Mouse (Mus musculus): Measurements from ENCODE around the gene Col6a2. TPM values are rescaled to one million over a fixed set of nuclear protein-coding genes. Genes with fewer than 3 reads are reported as not detected.
A peak's percentile ranks its signal among the peaks of the same experiment; 100 is the strongest.

The Col6a2 gene
- 230 and 262 TPM in 2 replicates for polyA plus RNA-seq (2015; fragmentation: Nextera tagmentation; extraction: Ambion mirVana)

GRCm38 (mm10) chr10:76622928-76623680 is at the start of gene Col6a2:
Gene Col6a2, minus strand, starts transcription at chr10:76623630.
- Histone ChIP-seq H3K27ac (ENCODE audit: low read length) (peak within 1 kb of the TSS; percentile 82), H3K4me2 (ENCODE audit: low read depth, low read length) (peak within 1 kb of the TSS; percentile 60)

DNA sequence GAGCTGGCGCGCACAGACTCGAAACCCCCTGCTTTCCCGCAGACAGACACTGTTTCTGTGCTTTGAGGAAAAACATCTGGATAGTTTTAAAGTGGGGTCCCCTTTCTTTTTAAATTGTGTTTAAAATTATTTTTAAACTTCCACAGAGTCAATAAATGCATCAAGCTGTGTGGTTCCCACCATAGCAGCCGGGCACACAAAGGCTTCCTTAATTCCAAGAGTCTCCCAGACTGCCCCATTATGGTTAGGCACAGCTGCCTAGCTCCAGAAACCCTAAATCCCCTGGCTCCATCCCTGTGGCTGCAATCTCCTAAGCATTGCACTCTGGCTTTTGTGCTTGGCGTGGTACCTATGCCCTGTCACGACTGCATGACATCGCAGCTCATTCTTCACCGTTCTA is 48.5 kb upstream of the Col6a2 start:
- no peak overlapping the region for H3K9ac ChIP-seq (ENCODE audit: low read depth, low read length)
- H3K36me3 ChIP-seq (ENCODE audit: control insufficient read depth, insufficient read depth, low read length), result no peaks in the 10 kb centered on the region
- no peaks in the 10 kb centered on the region for H3K9me3 ChIP-seq (ENCODE audit: control insufficient read depth, low read length)
- ATAC-seq, result no peak
- H3K27me3 ChIP-seq (replicated peaks; ENCODE audit: control insufficient read depth, insufficient read depth, low read length), result no peaks in the 10 kb centered on the region
- 62% methylated on average over 9 of the region's 9 CpGs for WGBS
- no peak overlapping the region for H3K4me2 ChIP-seq (ENCODE audit: low read depth, low read length)
- H3K27ac ChIP-seq (ENCODE audit: low read length), result peak overlapping the region; percentile 76
- no peak overlapping the region for H3K4me3 ChIP-seq (ENCODE audit: low read length)
- H3K4me1 ChIP-seq (ENCODE audit: control insufficient read depth, insufficient read depth, low read length), result no peaks in the 10 kb centered on the region

More at GRCm38 (mm10) chr10:76622928-76623680, at the start of gene Col6a2:
- H3K9ac ChIP-seq (ENCODE audit: low read depth, low read length), result peak within 1 kb of the TSS; percentile 80
- peak; percentile 94 for ATAC-seq
- H3K27me3 ChIP-seq (replicated peaks; ENCODE audit: control insufficient read depth, insufficient read depth, low read length), result no peaks in the 10 kb centered on the region
- no peaks in the 10 kb centered on the region for H3K9me3 ChIP-seq (ENCODE audit: control insufficient read depth, low read length)
- peak within 1 kb of the TSS; percentile 57 for H3K4me3 ChIP-seq (ENCODE audit: low read length)
- H3K36me3 ChIP-seq (ENCODE audit: control insufficient read depth, insufficient read depth, low read length), result no peaks in the 10 kb centered on the region
- H3K4me1 ChIP-seq (ENCODE audit: control insufficient read depth, insufficient read depth, low read length), result peaks cover 12% of the 10 kb centered on the region
- WGBS, result 2% methylated on average over 31 of the region's 31 CpGs

DNA sequence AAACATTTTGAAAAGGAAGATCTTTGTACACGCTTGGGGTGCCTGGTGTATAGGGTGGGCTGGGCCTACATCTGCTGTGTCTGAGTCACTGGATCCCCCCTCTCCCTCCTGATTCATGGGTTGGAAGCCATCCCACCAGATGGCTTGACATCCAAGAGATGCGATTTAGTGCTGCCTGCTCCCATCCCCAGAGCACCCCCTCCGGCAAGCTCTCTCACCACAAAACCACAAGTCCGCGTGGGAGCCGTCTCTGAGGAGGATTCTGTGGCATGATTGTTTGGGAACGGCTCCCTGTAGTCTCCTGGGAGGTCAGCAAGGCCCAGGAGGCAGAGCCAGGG is 45.5 kb upstream of the Col6a2 start:
- H3K4me3 ChIP-seq (ENCODE audit: low read length), result no peak overlapping the region

GRCm38 (mm10) chr10:76668261-76668946 is 45.0 kb upstream of the Col6a2 start:
- no peaks in the 10 kb centered on the region for H3K9me3 ChIP-seq (ENCODE audit: control insufficient read depth, low read length)
- no peaks in the 10 kb centered on the region for H3K27me3 ChIP-seq (replicated peaks; ENCODE audit: control insufficient read depth, insufficient read depth, low read length)
- H3K9ac ChIP-seq (ENCODE audit: low read depth, low read length), result no peak overlapping the region
- no peaks in the 10 kb centered on the region for H3K36me3 ChIP-seq (ENCODE audit: control insufficient read depth, insufficient read depth, low read length)
- H3K4me3 ChIP-seq (ENCODE audit: low read length), result no peak overlapping the region
- WGBS, result 71% methylated on average over 4 of the region's 4 CpGs
- no peak overlapping the region for H3K4me2 ChIP-seq (ENCODE audit: low read depth, low read length)
- ATAC-seq, result no peak; the same call in 1 of the 2 replicates
- H3K4me1 ChIP-seq (ENCODE audit: control insufficient read depth, insufficient read depth, low read length), result peaks cover 15% of the 10 kb centered on the region
- H3K27ac ChIP-seq (ENCODE audit: low read length), result peak overlapping the region; percentile 63

More for the DNA sequence above, 45.5 kb upstream of the Col6a2 start:
- Histone ChIP-seq H3K9ac (ENCODE audit: low read depth, low read length) (no peak overlapping the region), H3K36me3 (ENCODE audit: control insufficient read depth, insufficient read depth, low read length) (no peaks in the 10 kb centered on the region), H3K27me3 (replicated peaks; ENCODE audit: control insufficient read depth, insufficient read depth, low read length) (no peaks in the 10 kb centered on the region), H3K4me2 (ENCODE audit: low read depth, low read length) (no peak overlapping the region), H3K9me3 (ENCODE audit: control insufficient read depth, low read length) (no peaks in the 10 kb centered on the region), H3K4me1 (ENCODE audit: control insufficient read depth, insufficient read depth, low read length) (peaks cover 10% of the 10 kb centered on the region), H3K27ac (ENCODE audit: low read length) (peak overlapping the region; percentile 68)
- WGBS, result 59% methylated on average over 7 of the region's 7 CpGs
- peak; percentile 85 for ATAC-seq

DNA sequence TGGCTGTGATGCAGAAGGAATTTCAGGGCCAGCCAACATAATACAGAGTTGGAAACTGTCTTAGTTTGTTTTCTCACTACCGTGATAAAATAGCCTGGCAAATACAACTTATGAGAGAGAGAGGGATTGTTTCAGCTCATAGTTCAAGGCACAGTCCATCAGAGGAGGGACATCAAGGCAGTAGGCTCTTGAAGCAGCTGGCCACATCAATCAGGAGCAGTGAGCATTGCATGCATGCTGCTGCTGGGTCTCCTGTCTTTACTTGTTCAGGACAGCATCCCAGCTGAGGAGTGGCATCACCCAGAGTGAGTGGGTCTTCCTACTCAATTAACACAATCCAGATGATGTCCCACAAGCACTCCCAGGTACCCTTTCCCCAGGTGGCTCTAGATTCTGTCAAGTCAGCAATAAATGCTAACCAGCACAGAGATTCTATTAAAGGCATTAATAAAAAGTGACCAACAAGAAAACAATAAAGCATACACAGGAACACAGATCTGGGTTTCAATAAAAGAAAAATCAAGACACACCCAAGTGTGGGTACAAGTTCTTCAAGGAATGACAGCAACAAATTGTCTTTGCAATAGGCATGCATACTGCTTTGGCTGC is 43.9 kb upstream of the Col6a2 start:
- H3K4me1 ChIP-seq (ENCODE audit: control insufficient read depth, insufficient read depth, low read length), result peaks cover 15% of the 10 kb centered on the region
- no peak overlapping the region for H3K27ac ChIP-seq (ENCODE audit: low read length)
- H3K4me3 ChIP-seq (ENCODE audit: low read length), result no peak overlapping the region
- ATAC-seq, result no peak
- no peak overlapping the region for H3K4me2 ChIP-seq (ENCODE audit: low read depth, low read length)
- no peak overlapping the region for H3K9ac ChIP-seq (ENCODE audit: low read depth, low read length)
- H3K36me3 ChIP-seq (ENCODE audit: control insufficient read depth, insufficient read depth, low read length), result no peaks in the 10 kb centered on the region
- H3K27me3 ChIP-seq (replicated peaks; ENCODE audit: control insufficient read depth, insufficient read depth, low read length), result no peaks in the 10 kb centered on the region
- H3K9me3 ChIP-seq (ENCODE audit: control insufficient read depth, low read length), result no peaks in the 10 kb centered on the region
- WGBS, result 84% methylated on average over 1 of the region's 1 CpGs

DNA sequence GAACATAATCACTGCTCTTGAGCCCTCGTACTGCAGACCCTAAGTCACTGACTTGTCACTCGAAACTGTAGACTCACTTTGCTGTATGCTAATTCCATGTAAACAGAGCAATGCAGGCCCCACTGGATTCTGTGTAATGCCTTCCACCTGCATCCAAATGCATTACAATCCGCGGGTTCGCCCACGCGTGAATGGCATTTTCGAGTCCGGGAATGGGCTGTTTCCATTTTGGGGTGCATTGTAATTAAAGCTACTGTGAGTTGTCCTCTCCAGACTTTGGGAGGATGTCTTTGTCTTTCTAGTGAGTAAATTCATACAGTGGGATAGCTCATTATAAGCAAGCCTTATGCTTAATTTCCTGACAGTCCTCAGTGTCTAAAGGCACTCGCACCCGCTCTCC is 42.1 kb upstream of the Col6a2 start:
- Histone ChIP-seq H3K27me3 (replicated peaks; ENCODE audit: control insufficient read depth, insufficient read depth, low read length) (no peaks in the 10 kb centered on the region), H3K9ac (ENCODE audit: low read depth, low read length) (no peak overlapping the region), H3K9me3 (ENCODE audit: control insufficient read depth, low read length) (no peaks in the 10 kb centered on the region), H3K4me1 (ENCODE audit: control insufficient read depth, insufficient read depth, low read length) (peaks cover 15% of the 10 kb centered on the region), H3K4me3 (ENCODE audit: low read length) (no peak overlapping the region), H3K4me2 (ENCODE audit: low read depth, low read length) (no peak overlapping the region), H3K27ac (ENCODE audit: low read length) (no peak overlapping the region; the same call in 1 of the 2 replicates), H3K36me3 (ENCODE audit: control insufficient read depth, insufficient read depth, low read length) (no peaks in the 10 kb centered on the region)
- ATAC-seq, result no peak
- WGBS, result 90% methylated on average over 11 of the region's 11 CpGs

DNA sequence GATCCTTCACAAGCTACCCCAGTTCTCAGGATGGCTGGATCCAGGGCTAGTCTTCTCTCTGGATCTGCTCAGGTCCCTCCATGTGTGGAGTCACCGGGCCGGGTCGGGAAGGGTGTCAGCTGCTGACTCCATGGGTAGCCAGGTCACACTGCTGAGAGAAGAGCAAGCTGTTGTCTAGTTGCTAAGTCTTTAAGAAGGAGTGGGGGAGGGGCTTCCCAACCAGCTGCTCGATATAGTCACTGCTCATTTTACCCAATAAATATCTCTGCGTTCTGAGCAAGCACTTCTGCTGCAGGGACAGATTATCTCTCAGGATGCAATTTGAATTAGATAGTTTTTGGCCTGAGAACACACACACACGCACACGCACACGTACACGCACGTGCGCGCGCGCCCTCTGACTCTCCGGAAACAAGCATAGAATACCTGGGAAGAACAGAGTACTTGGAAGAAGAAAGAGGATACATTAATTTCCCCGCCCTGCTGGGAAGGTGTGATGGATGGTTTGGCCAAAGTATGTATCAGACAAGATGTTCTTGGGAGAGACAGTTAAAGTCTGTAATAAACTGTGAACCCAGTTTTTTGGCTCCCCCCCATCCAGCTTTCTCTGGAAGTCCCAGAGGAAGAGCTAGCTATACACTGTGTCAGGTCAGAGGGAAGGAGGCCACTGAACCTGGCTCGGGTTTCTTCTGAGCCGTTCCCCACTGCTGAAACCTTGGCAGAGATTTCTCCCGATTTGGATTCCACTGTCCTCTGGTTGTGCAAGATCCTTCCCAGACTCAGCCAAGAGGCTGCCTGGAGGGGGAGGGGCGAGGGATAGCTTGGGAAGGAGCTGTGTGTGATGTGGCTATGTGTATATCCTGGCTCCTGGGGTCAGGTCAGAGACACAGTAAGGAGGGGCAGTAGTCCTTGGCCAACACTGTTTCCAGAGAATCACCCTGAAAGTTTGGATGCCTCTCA is 41.0 kb upstream of the Col6a2 start:
- WGBS, result 58% methylated on average over 20 of the region's 20 CpGs
- peaks cover 15% of the 10 kb centered on the region for H3K4me1 ChIP-seq (ENCODE audit: control insufficient read depth, insufficient read depth, low read length)
- H3K9me3 ChIP-seq (ENCODE audit: control insufficient read depth, low read length), result no peaks in the 10 kb centered on the region
- peak overlapping the region; percentile 86 for H3K27ac ChIP-seq (ENCODE audit: low read length)
- no peaks in the 10 kb centered on the region for H3K36me3 ChIP-seq (ENCODE audit: control insufficient read depth, insufficient read depth, low read length)
- no peak overlapping the region for H3K4me3 ChIP-seq (ENCODE audit: low read length)
- H3K4me2 ChIP-seq (ENCODE audit: low read depth, low read length), result no peak overlapping the region
- H3K9ac ChIP-seq (ENCODE audit: low read depth, low read length), result no peak overlapping the region
- ATAC-seq, result peak; percentile 80
- H3K27me3 ChIP-seq (replicated peaks; ENCODE audit: control insufficient read depth, insufficient read depth, low read length), result no peaks in the 10 kb centered on the region

GRCm38 (mm10) chr10:76653345-76654336 is 30.2 kb upstream of the Col6a2 start:
- no peaks in the 10 kb centered on the region for H3K36me3 ChIP-seq (ENCODE audit: control insufficient read depth, insufficient read depth, low read length)
- 55% methylated on average over 11 of the region's 11 CpGs for WGBS
- no peak overlapping the region for H3K4me3 ChIP-seq (ENCODE audit: low read length)
- no peaks in the 10 kb centered on the region for H3K9me3 ChIP-seq (ENCODE audit: control insufficient read depth, low read length)
- H3K9ac ChIP-seq (ENCODE audit: low read depth, low read length), result peak overlapping the region; percentile 33; the same call in 1 of the 2 replicates
- peak; percentile 70 for ATAC-seq
- H3K4me1 ChIP-seq (ENCODE audit: control insufficient read depth, insufficient read depth, low read length), result peaks cover 14% of the 10 kb centered on the region
- no peaks in the 10 kb centered on the region for H3K27me3 ChIP-seq (replicated peaks; ENCODE audit: control insufficient read depth, insufficient read depth, low read length)
- H3K27ac ChIP-seq (ENCODE audit: low read length), result peak overlapping the region; percentile 90
- H3K4me2 ChIP-seq (ENCODE audit: low read depth, low read length), result no peak overlapping the region
